Mouse (Mus musculus): ENCODE measurements around the gene Gm43518. TPM values are rescaled to one million over a fixed set of nuclear protein-coding genes. Genes with fewer than 3 reads are reported as not detected.

Gene Gm43518
- total RNA-seq, 2 experiments from 2014 or later = not detected

- no peak for ATAC-seq (replicated peaks; ENCODE audit: poor library complexity)
Measured at GRCm38 (mm10) chr5:123975668-123976180, 48.5 kb downstream of the Gm43518 start.

- ATAC-seq (replicated peaks; ENCODE audit: poor library complexity) = no peak
Measured at GRCm38 (mm10) chr5:123977231-123977630, 50.0 kb downstream of the Gm43518 start.

GRCm38 (mm10) chr5:123978131-123978530 is 50.9 kb downstream of the Gm43518 start:
- ATAC-seq (replicated peaks; ENCODE audit: poor library complexity) = 0 out of 2 replicates have a peak, but pooled peaks have one; percentile 10

- peak; percentile 45 for ATAC-seq (replicated peaks; ENCODE audit: poor library complexity)
Measured at GRCm38 (mm10) chr5:123979221-123979979, 52.2 kb downstream of the Gm43518 start.

GRCm38 (mm10) chr5:123979980-123980369 is 52.8 kb downstream of the Gm43518 start:
- no peak for ATAC-seq (replicated peaks; ENCODE audit: poor library complexity)

GRCm38 (mm10) chr5:123980521-123981249 is 53.5 kb downstream of the Gm43518 start:
- ATAC-seq (replicated peaks; ENCODE audit: poor library complexity) = no peak

GRCm38 (mm10) chr5:123981250-123981554 is 54.0 kb downstream of the Gm43518 start:
- ATAC-seq (replicated peaks; ENCODE audit: poor library complexity) = no peak

GRCm38 (mm10) chr5:123982838-123983237 is 55.6 kb downstream of the Gm43518 start:
- no peak for ATAC-seq (replicated peaks; ENCODE audit: poor library complexity)

- no peak for ATAC-seq (replicated peaks; ENCODE audit: poor library complexity)
Measured at GRCm38 (mm10) chr5:123985434-123985833, 58.2 kb downstream of the Gm43518 start.

- no peak for ATAC-seq (replicated peaks; ENCODE audit: poor library complexity)
Measured at GRCm38 (mm10) chr5:123986925-123987324, 59.7 kb downstream of the Gm43518 start.

- ATAC-seq (replicated peaks; ENCODE audit: poor library complexity) = no peak
Measured at GRCm38 (mm10) chr5:123987511-123987910, 60.3 kb downstream of the Gm43518 start.

Other genes with a start within 250 kb of the Gm43518 start
- 45.7 and 46.4 TPM in 2 replicates for gene Clip1, start 242.8 kb upstream of the Gm43518 start, total RNA-seq (2015)
- 72.5 and 98.3 TPM in 2 replicates for gene Clip1, start 242.8 kb upstream of the Gm43518 start, total RNA-seq (2017)
- 50.8 and 52.0 TPM in 2 replicates for gene Zcchc8, start 206.3 kb upstream of the Gm43518 start, total RNA-seq (2015)
- gene Zcchc8, start 206.3 kb upstream of the Gm43518 start, total RNA-seq (2017) = 103 and 131 TPM in 2 replicates
- 159 and 160 TPM in 2 replicates for gene Rsrc2, start 178.0 kb upstream of the Gm43518 start, total RNA-seq (2015)
- gene Rsrc2, start 178.0 kb upstream of the Gm43518 start, total RNA-seq (2017) = 192 and 249 TPM in 2 replicates
- 49.3 and 53.1 TPM in 2 replicates for gene Kntc1, start 177.7 kb upstream of the Gm43518 start, total RNA-seq (2015)
- 30.5 and 39.6 TPM in 2 replicates for gene Kntc1, start 177.7 kb upstream of the Gm43518 start, total RNA-seq (2017)
- 2.7 and 11.6 TPM in 2 replicates for gene Hcar2, start 61.9 kb upstream of the Gm43518 start, total RNA-seq (2015)
- gene Hcar2, start 61.9 kb upstream of the Gm43518 start, total RNA-seq (2017) = 1.3 and 4.0 TPM in 2 replicates
- gene Hcar1, start 47.4 kb upstream of the Gm43518 start, total RNA-seq (2015) = not detected in 2 replicates
- not detected in 2 replicates for gene Hcar1, start 47.4 kb upstream of the Gm43518 start, total RNA-seq (2017)
- gene Denr, start 20.2 kb upstream of the Gm43518 start, total RNA-seq (2015) = 113 and 123 TPM in 2 replicates
- 90.6 and 105 TPM in 2 replicates for gene Denr, start 20.2 kb upstream of the Gm43518 start, total RNA-seq (2017)
- gene Ccdc62, start 3.3 kb downstream of the Gm43518 start, total RNA-seq (2015) = 0.32 and 1.1 TPM in 2 replicates
- 0.14 and 1.8 TPM in 2 replicates for gene Ccdc62, start 3.3 kb downstream of the Gm43518 start, total RNA-seq (2017)
- gene Hip1r, start 46.2 kb downstream of the Gm43518 start, total RNA-seq (2015) = 4.9 and 6.9 TPM in 2 replicates
- gene Hip1r, start 46.2 kb downstream of the Gm43518 start, total RNA-seq (2017) = 14.2 and 16.0 TPM in 2 replicates
- 11.4 and 14.8 TPM in 2 replicates for gene Vps37b, start 104.9 kb downstream of the Gm43518 start, total RNA-seq (2015)
- gene Vps37b, start 104.9 kb downstream of the Gm43518 start, total RNA-seq (2017) = 15.2 and 15.6 TPM in 2 replicates
- gene Abcb9, start 168.4 kb downstream of the Gm43518 start, total RNA-seq (2015) = 0.35 and 0.54 TPM in 2 replicates
- gene Abcb9, start 168.4 kb downstream of the Gm43518 start, total RNA-seq (2017) = 0.25 and 0.61 TPM in 2 replicates
- 2.9 and 3.7 TPM in 2 replicates for gene Ogfod2, start 184.9 kb downstream of the Gm43518 start, total RNA-seq (2015)
- gene Ogfod2, start 184.9 kb downstream of the Gm43518 start, total RNA-seq (2017) = 11.9 and 13.3 TPM in 2 replicates
- 70.6 and 80.7 TPM in 2 replicates for gene Arl6ip4, start 188.7 kb downstream of the Gm43518 start, total RNA-seq (2015)
- 114 and 139 TPM in 2 replicates for gene Arl6ip4, start 188.7 kb downstream of the Gm43518 start, total RNA-seq (2017)